Mouse (Mus musculus): Measurements from ENCODE around the gene Glud1. TPM values are rescaled to one million over a fixed set of nuclear protein-coding genes. Genes with fewer than 3 reads are reported as not detected.

The Glud1 gene
- polyA plus RNA-seq (2014; fragmentation: Nextera tagmentation; extraction: Ambion mirVana) = 84.0 and 94.1 TPM in 2 replicates

DNA sequence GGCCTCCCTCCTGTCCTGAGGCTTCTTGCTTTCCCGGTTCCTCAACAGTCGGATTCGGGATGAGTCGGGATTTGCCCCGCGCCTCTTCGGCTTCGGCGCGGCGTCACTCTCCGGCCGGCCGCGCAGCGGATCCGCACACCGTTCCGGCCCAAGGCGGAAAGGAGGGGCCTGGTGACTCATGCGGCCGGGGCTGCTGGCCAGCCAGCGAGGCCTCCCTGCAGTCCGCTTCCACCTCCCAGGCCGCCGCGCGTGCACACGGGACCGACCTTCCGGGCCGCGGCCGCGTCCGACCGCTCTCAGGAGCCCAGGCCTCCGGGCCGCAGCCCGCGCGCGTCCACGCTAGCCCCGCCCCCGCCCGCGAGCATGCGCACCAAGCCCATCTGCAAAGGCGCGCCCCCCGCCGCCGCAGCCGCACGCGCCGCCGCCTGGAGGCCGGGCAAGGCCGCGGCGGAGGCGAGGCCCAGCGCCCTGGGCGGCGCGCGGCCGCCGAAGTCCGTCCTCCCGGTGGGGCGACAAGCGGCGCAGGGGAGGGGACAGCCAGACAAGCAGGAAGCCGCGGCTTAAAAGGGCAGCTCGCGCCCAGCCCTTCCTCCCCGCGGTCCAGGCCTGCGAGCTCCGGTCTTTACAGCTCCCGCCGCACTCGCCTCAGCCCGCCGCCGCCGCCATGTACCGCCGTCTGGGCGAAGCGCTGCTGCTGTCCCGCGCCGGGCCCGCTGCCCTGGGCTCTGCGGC, at the start of gene Glud1, which contains the start of gene Shld2:
Glud1 (plus strand) TSS at position 494 of the 732 bp plus-strand sequence.
Shld2 (minus strand) TSS at position 260 of the 732 bp plus-strand sequence.
- Histone ChIP-seq H3K27me3 (replicated peaks; ENCODE audit: control insufficient read depth, insufficient read depth, low read length) (no peaks in the 10 kb centered on the region), H3K4me1 (ENCODE audit: control insufficient read depth, insufficient read depth, low read length) (peaks cover 21% of the 10 kb centered on the region), H3K4me3 (ENCODE audit: low read depth, low read length) (peak within 1 kb of the TSS; percentile 96), H3K9me3 (replicated peaks; ENCODE audit: control insufficient read depth, low read length) (no peaks in the 10 kb centered on the region), H3K4me2 (ENCODE audit: low read length) (peak within 1 kb of the TSS; percentile 79), H3K27ac (ENCODE audit: low read depth, low read length) (peak within 1 kb of the TSS; percentile 92), H3K9ac (ENCODE audit: low read length) (peak within 1 kb of the TSS; percentile 96), H3K36me3 (ENCODE audit: control insufficient read depth, insufficient read depth, low read length) (0 out of 2 replicates have a peak, but pooled peaks cover 3% of the 10 kb centered on the region)
- ATAC-seq = peak; percentile 94
- WGBS = under 1% methylated on average over 90 of the region's 100 CpGs
- peak; percentile 93 for DNase-seq (ENCODE audit: low spot score)

DNA sequence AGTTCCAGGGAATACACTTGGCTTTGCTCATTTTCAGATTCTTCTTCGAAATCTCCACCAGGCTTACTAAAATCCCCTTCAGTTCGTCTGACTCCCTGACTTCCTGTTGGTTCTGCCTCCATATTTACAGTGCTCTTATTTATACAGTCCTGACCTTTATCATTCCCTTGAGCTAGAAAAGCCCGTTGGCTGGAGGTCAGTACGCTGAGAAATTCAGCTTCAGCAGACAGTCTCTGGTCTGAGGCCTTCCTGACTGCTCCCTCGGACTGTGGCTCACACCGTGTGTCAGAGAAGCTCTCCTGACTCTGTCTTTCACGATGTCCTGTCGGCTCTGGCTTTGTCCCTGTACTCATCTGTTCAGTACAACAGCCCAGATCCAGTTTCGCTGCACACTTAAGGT, 42.5 kb upstream of the Glud1 start:
- Histone ChIP-seq H3K4me1 (ENCODE audit: control insufficient read depth, insufficient read depth, low read length) (no peaks in the 10 kb centered on the region), H3K9me3 (replicated peaks; ENCODE audit: control insufficient read depth, low read length) (no peaks in the 10 kb centered on the region), H3K4me3 (ENCODE audit: low read depth, low read length) (no peak overlapping the region), H3K9ac (ENCODE audit: low read length) (no peak overlapping the region), H3K36me3 (ENCODE audit: control insufficient read depth, insufficient read depth, low read length) (no peaks in the 10 kb centered on the region), H3K27me3 (replicated peaks; ENCODE audit: control insufficient read depth, insufficient read depth, low read length) (no peaks in the 10 kb centered on the region), H3K27ac (ENCODE audit: low read depth, low read length) (no peak overlapping the region), H3K4me2 (ENCODE audit: low read length) (no peak overlapping the region)
- WGBS = 87% methylated on average over 9 of the region's 9 CpGs
- no peak for DNase-seq (ENCODE audit: low spot score)
- no peak for ATAC-seq

DNA sequence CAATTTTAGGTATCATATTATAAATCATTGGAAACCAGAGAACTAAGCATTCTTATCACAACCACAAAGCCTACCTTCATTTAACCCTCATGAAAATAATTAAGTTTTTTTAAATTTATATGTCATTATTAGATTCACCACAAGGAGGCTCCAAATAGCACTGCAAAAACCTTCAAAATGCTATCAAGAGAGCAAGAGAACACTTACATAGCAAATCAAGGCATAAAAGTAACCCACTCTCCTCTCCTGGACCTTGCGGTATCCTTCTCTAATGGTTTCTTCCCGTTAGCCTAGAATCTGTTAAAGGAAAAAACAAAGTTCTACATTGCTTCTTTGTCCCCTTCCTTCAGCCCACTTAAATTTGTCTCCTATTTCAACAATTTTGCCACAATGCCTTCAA, 37.2 kb upstream of the Glud1 start:
- peak; percentile 70 for DNase-seq (ENCODE audit: low spot score)

DNA sequence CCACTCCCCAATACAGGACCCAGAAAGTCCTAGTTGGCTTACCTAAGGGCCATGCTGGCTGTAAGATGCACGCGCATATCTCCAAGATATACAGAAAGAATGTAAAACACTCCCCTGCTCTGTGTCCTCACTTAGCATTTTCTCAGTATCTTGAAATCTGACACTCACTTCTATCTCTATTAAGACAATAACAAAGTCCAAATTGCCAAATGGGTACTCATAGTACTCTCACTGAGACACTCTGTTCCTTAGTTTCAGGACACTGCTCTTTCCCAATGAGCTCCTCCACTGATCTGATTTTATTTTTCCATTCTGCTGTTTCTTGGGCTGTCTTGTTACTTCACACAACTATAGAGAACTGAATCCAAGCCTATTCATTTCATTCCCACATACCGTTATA, 36.4 kb upstream of the Glud1 start:
- Histone ChIP-seq H3K27me3 (replicated peaks; ENCODE audit: control insufficient read depth, insufficient read depth, low read length) (no peaks in the 10 kb centered on the region), H3K36me3 (ENCODE audit: control insufficient read depth, insufficient read depth, low read length) (no peaks in the 10 kb centered on the region), H3K4me3 (ENCODE audit: low read depth, low read length) (no peak overlapping the region), H3K9me3 (replicated peaks; ENCODE audit: control insufficient read depth, low read length) (no peaks in the 10 kb centered on the region), H3K4me2 (ENCODE audit: low read length) (no peak overlapping the region), H3K27ac (ENCODE audit: low read depth, low read length) (no peak overlapping the region), H3K4me1 (ENCODE audit: control insufficient read depth, insufficient read depth, low read length) (no peaks in the 10 kb centered on the region), H3K9ac (ENCODE audit: low read length) (no peak overlapping the region)
- no peak for DNase-seq (ENCODE audit: low spot score)
- ATAC-seq = no peak
- WGBS = 95% methylated on average over 3 of the region's 3 CpGs

More for the DNA sequence above, 37.2 kb upstream of the Glud1 start:
- Histone ChIP-seq H3K27ac (ENCODE audit: low read depth, low read length) (no peak overlapping the region), H3K4me3 (ENCODE audit: low read depth, low read length) (no peak overlapping the region), H3K9ac (ENCODE audit: low read length) (no peak overlapping the region), H3K4me2 (ENCODE audit: low read length) (no peak overlapping the region), H3K36me3 (ENCODE audit: control insufficient read depth, insufficient read depth, low read length) (no peaks in the 10 kb centered on the region), H3K4me1 (ENCODE audit: control insufficient read depth, insufficient read depth, low read length) (no peaks in the 10 kb centered on the region), H3K9me3 (replicated peaks; ENCODE audit: control insufficient read depth, low read length) (no peaks in the 10 kb centered on the region), H3K27me3 (replicated peaks; ENCODE audit: control insufficient read depth, insufficient read depth, low read length) (no peaks in the 10 kb centered on the region)
- ATAC-seq = peak; percentile 34; the same call in 1 of the 2 replicates
- 57% methylated on average over 2 of the region's 2 CpGs for WGBS

DNA sequence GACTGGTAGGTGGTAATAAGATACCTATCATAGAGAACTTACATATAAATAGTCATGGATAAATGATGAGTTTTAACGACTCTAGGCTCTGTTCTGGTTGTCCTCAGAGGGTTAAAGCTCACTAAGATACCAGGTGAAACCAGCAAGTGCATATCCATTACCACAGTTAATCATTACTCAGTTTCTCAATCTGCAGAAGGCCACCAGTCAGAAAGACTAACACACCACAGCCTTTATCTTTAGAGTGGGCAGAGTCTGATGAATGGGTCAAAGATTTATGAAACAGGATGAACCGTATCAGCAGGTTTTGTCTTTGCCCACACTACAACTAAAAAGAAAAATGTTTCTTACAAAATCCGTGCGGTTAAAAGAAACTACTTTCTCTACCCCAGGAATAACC, 35.3 kb upstream of the Glud1 start:
- Histone ChIP-seq H3K9ac (ENCODE audit: low read length) (no peak overlapping the region), H3K27me3 (replicated peaks; ENCODE audit: control insufficient read depth, insufficient read depth, low read length) (no peaks in the 10 kb centered on the region), H3K4me1 (ENCODE audit: control insufficient read depth, insufficient read depth, low read length) (no peaks in the 10 kb centered on the region), H3K36me3 (ENCODE audit: control insufficient read depth, insufficient read depth, low read length) (no peaks in the 10 kb centered on the region), H3K27ac (ENCODE audit: low read depth, low read length) (no peak overlapping the region), H3K9me3 (replicated peaks; ENCODE audit: control insufficient read depth, low read length) (no peaks in the 10 kb centered on the region), H3K4me3 (ENCODE audit: low read depth, low read length) (no peak overlapping the region), H3K4me2 (ENCODE audit: low read length) (no peak overlapping the region)
- 93% methylated on average over 4 of the region's 4 CpGs for WGBS
- ATAC-seq (no peak), DNase-seq (ENCODE audit: low spot score) (no peak)

DNA sequence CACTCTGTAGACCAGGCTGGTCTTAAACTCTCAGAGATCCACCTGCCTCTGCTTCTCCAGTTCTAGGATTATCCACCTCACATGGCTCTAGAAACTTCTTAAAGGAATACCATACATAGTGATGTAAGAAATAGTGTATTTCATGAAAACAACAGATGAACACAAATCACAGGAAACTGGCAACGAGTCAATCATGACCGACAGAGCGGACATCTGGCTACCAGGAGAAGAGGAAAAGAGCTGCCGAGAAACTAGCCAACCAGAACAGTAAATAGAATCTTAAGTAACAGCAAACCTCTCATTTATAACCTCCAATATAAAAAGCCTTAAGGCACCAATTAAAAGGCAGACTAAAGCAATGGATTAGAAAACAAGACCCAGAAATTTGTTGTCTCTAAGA, 30.8 kb upstream of the Glud1 start:
- H3K9ac ChIP-seq (ENCODE audit: low read length) = no peak overlapping the region
- ATAC-seq (no peak), DNase-seq (ENCODE audit: low spot score) (no peak)
- 82% methylated on average over 4 of the region's 4 CpGs for WGBS
- H3K27ac ChIP-seq (ENCODE audit: low read depth, low read length) = no peak overlapping the region
- H3K4me3 ChIP-seq (ENCODE audit: low read depth, low read length) = no peak overlapping the region
- no peaks in the 10 kb centered on the region for H3K4me1 ChIP-seq (ENCODE audit: control insufficient read depth, insufficient read depth, low read length)
- no peak overlapping the region for H3K4me2 ChIP-seq (ENCODE audit: low read length)
- no peaks in the 10 kb centered on the region for H3K27me3 ChIP-seq (replicated peaks; ENCODE audit: control insufficient read depth, insufficient read depth, low read length)
- H3K9me3 ChIP-seq (replicated peaks; ENCODE audit: control insufficient read depth, low read length) = no peaks in the 10 kb centered on the region
- H3K36me3 ChIP-seq (ENCODE audit: control insufficient read depth, insufficient read depth, low read length) = no peaks in the 10 kb centered on the region

DNA sequence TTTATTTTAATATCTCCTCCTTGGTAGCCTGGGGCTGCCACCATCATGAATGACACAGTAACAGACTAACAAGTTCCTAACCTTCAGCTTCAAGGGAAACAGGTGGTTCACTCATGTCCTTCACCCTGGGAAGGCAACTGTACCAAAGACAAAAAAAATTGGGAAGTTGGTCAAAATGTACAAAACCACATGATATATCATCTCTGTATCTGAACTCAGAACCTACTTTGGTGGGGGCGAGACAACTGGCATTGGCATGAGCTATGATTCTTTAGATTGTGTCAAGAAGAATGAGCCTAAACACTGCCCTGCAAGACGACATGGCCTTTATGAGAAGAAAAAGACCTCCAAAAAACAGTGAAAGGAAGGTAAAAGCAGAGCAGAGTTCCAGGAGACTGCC, 29.7 kb upstream of the Glud1 start:
- H3K4me2 ChIP-seq (ENCODE audit: low read length) = no peak overlapping the region
- no peak overlapping the region for H3K9ac ChIP-seq (ENCODE audit: low read length)
- DNase-seq (ENCODE audit: low spot score) = no peak
- H3K27me3 ChIP-seq (replicated peaks; ENCODE audit: control insufficient read depth, insufficient read depth, low read length) = no peaks in the 10 kb centered on the region
- WGBS = 78% methylated on average over 2 of the region's 2 CpGs
- H3K9me3 ChIP-seq (replicated peaks; ENCODE audit: control insufficient read depth, low read length) = no peaks in the 10 kb centered on the region
- H3K27ac ChIP-seq (ENCODE audit: low read depth, low read length) = no peak overlapping the region
- no peak for ATAC-seq
- H3K36me3 ChIP-seq (ENCODE audit: control insufficient read depth, insufficient read depth, low read length) = no peaks in the 10 kb centered on the region
- no peak overlapping the region for H3K4me3 ChIP-seq (ENCODE audit: low read depth, low read length)
- H3K4me1 ChIP-seq (ENCODE audit: control insufficient read depth, insufficient read depth, low read length) = no peaks in the 10 kb centered on the region

DNA sequence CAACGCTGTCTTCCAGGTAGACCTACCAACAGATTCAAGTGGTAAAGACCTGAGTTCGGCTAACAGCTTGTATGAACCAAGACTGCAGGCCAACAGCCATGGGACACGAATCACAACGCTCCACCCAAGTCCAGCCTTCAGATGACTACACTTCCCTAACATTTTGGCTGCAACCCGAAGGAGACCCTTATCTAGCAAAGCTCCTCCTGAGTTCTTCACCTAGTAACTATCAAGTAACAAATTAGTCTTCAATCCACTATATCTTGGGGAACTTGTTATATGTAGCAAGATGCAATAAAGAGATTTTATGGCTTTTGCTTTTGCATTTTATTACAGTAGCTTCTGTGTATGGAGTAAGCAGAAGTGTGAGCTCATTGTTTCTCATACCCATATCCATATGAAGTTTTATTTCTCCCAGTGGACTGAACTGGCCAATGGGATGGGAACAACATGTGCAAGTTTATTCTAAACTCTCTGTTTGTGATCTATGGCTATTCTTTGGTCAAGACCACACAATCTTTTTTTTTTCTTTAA, 28.7 kb upstream of the Glud1 start:
- DNase-seq (ENCODE audit: low spot score) (no peak), ATAC-seq (no peak)
- Histone ChIP-seq H3K27ac (ENCODE audit: low read depth, low read length) (no peak overlapping the region), H3K9ac (ENCODE audit: low read length) (no peak overlapping the region), H3K4me2 (ENCODE audit: low read length) (no peak overlapping the region), H3K4me3 (ENCODE audit: low read depth, low read length) (no peak overlapping the region), H3K9me3 (replicated peaks; ENCODE audit: control insufficient read depth, low read length) (no peaks in the 10 kb centered on the region), H3K4me1 (ENCODE audit: control insufficient read depth, insufficient read depth, low read length) (no peaks in the 10 kb centered on the region), H3K27me3 (replicated peaks; ENCODE audit: control insufficient read depth, insufficient read depth, low read length) (no peaks in the 10 kb centered on the region), H3K36me3 (ENCODE audit: control insufficient read depth, insufficient read depth, low read length) (no peaks in the 10 kb centered on the region)
- WGBS = 92% methylated on average over 5 of the region's 5 CpGs

DNA sequence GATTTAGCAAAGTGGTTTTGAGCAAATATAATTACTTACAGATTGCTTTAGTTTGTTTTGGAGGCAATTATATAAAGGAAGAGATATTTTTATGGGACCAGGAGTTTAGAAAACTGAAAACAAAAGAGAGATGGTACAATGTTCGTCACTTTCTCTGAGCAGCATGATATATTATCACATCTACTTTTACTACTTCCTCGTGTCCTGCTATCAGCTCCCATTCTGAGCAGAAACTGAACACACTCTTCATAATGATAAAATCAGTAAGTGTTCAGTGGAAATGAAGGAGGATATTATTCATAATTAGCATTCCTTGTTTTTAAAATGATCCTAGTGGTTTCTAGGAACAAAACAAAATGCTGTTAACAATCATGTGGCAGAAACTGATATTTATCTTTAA, 22.1 kb upstream of the Glud1 start:
- ATAC-seq = no peak
- H3K27ac ChIP-seq (ENCODE audit: low read depth, low read length) = no peak overlapping the region

More for the DNA sequence above, 22.1 kb upstream of the Glud1 start:
- no peak for DNase-seq (ENCODE audit: low spot score)
- no peaks in the 10 kb centered on the region for H3K36me3 ChIP-seq (ENCODE audit: control insufficient read depth, insufficient read depth, low read length)
- no peak overlapping the region for H3K4me3 ChIP-seq (ENCODE audit: low read depth, low read length)
- no peaks in the 10 kb centered on the region for H3K4me1 ChIP-seq (ENCODE audit: control insufficient read depth, insufficient read depth, low read length)
- no peak overlapping the region for H3K9ac ChIP-seq (ENCODE audit: low read length)
- no peaks in the 10 kb centered on the region for H3K27me3 ChIP-seq (replicated peaks; ENCODE audit: control insufficient read depth, insufficient read depth, low read length)
- WGBS = 86% methylated on average over 2 of the region's 2 CpGs
- H3K9me3 ChIP-seq (replicated peaks; ENCODE audit: control insufficient read depth, low read length) = no peaks in the 10 kb centered on the region
- H3K4me2 ChIP-seq (ENCODE audit: low read length) = no peak overlapping the region
